Mouse (Mus musculus) kidney, postnatal 0 days (tissue): Measurements from ENCODE around the gene Naa40. TPM values are rescaled to one million over a fixed set of nuclear protein-coding genes. Genes with fewer than 3 reads are reported as not detected.

ENCODE experiments used
- ATAC-seq: fragments of 200-750 bp; cut with Nextera tagmentation; replicated peaks from 2 replicates; pipeline ENCODE4 v1.8.0; 2017; ENCODE audit warnings: low read depth, moderate number of reproducible peaks, moderate TSS enrichment, moderate library complexity; ENCODE audit not compliant: low FRiP score
- DNase-seq: peaks from one replicate; pipeline ENCODE4 v3.0.0-alpha.2; 2016; ENCODE audit warnings: low spot score
- H3K27ac ChIP-seq: fragments of 300-500 bp; sonication (generic); 2 replicates; pipeline ENCODE4 v1.5.1; 2014; ENCODE audit warnings: mild to moderate bottlenecking
- H3K27me3 ChIP-seq: fragments of 300-500 bp; sonication (generic); 2 replicates; pipeline ENCODE4 v1.6.1; 2014; ENCODE audit warnings: low read length, mixed read lengths; ENCODE audit not compliant: insufficient read depth
- H3K36me3 ChIP-seq: fragments of 300-500 bp; sonication (generic); 2 replicates; pipeline ENCODE4 v1.6.1; 2014; ENCODE audit warnings: low read length, mixed read lengths; ENCODE audit not compliant: insufficient read depth
- H3K4me1 ChIP-seq: fragments of 300-500 bp; sonication (generic); replicated peaks from 2 replicates; pipeline ENCODE4 v1.6.1; 2014; ENCODE audit warnings: antibody characterized with exemption, low read length, mixed read lengths; ENCODE audit not compliant: insufficient read depth
- H3K4me2 ChIP-seq: fragments of 300-500 bp; sonication (generic); 2 replicates; pipeline ENCODE4 v1.6.1; 2014; ENCODE audit warnings: mild to moderate bottlenecking, low read length, moderate library complexity, mixed read lengths
- H3K4me3 ChIP-seq: fragments of 300-500 bp; sonication (generic); replicated peaks from 2 replicates; pipeline ENCODE4 v1.5.1; 2014; ENCODE audit warnings: low read depth, low read length
- H3K9ac ChIP-seq: fragments of 300-500 bp; sonication (generic); 2 replicates; pipeline ENCODE4 v1.6.1; 2014; ENCODE audit warnings: low read depth, low read length
- H3K9me3 ChIP-seq: fragments of 300-500 bp; sonication (generic); replicated peaks from 2 replicates; pipeline ENCODE4 v1.6.1; 2016; ENCODE audit warnings: low read length, inconsistent platforms, mixed read lengths
- CTCF ChIP-seq: IDR thresholded peaks from 2 replicates; pipeline ENCODE4 v1.5.1; 2016; ENCODE audit warnings: antibody characterized with exemption, low read depth, mild to moderate bottlenecking, moderate library complexity
- WGBS: fragments of 180-500 bp; shearing (Covaris S2); extraction: QIAGEN DNeasy Blood & Tissue Kit; methylation state at CpG from one replicate; pipeline ENCODE4 v1.1.7; 2014; 5-methylcytosine and 5-hydroxymethylcytosine counted together
- polyA plus RNA-seq: library from polyadenylated mRNA; unstranded; fragments of >200 nt; fragmentation: Nextera tagmentation; extraction: Ambion mirVana; gene quantifications from 2 replicates; pipeline ENCODE4 v1.2.1, GENCODE M21; 2015

Gene Naa40
- polyA plus RNA-seq, 1 experiment from 2014 or later = 47.3 TPM

- ATAC-seq = no peak
Measured at GRCm38 (mm10) chr19:7181496-7181895, 59.5 kb downstream of the Naa40 start.

GRCm38 (mm10) chr19:7180756-7181405 lies 60.1 kb downstream of the Naa40 start:
- no peaks in the 10 kb centered on the region for H3K9me3 ChIP-seq
- H3K4me1 ChIP-seq = peaks cover 24% of the 10 kb centered on the region
- no peak for DNase-seq
- no peaks in the 10 kb centered on the region for H3K36me3 ChIP-seq
- ATAC-seq = no peak
- no peak overlapping the region for H3K4me2 ChIP-seq
- H3K9ac ChIP-seq = no peak overlapping the region
- WGBS = 67% methylated on average over 8 of the region's 8 CpGs
- no peak overlapping the region for H3K4me3 ChIP-seq
- no peaks in the 10 kb centered on the region for H3K27me3 ChIP-seq
- H3K27ac ChIP-seq = peak overlapping the region; percentile 34; the same call in 1 of the 2 replicates
- TF ChIP-seq CTCF = no peak

More at GRCm38 (mm10) chr19:7181496-7181895, 59.5 kb downstream of the Naa40 start:
- 61% methylated on average over 7 of the region's 7 CpGs for WGBS
- no peak for DNase-seq
- Histone ChIP-seq H3K4me2 (no peak overlapping the region), H3K4me3 (no peak overlapping the region), H3K27me3 (no peaks in the 10 kb centered on the region), H3K36me3 (no peaks in the 10 kb centered on the region), H3K27ac (peak overlapping the region; percentile 78), H3K9ac (0 out of 2 replicates have a peak overlapping the region, but pooled peaks have one; percentile 23), H3K4me1 (peaks cover 27% of the 10 kb centered on the region), H3K9me3 (no peaks in the 10 kb centered on the region)
- TF ChIP-seq CTCF = no peak

- no peak for TF ChIP-seq CTCF
- no peaks in the 10 kb centered on the region for H3K27me3 ChIP-seq
- DNase-seq (no peak), ATAC-seq (peak; percentile 65)
- H3K9me3 ChIP-seq = no peaks in the 10 kb centered on the region
- no peak overlapping the region for H3K4me3 ChIP-seq
- H3K9ac ChIP-seq = no peak overlapping the region
- WGBS = 31% methylated on average over 3 of the region's 3 CpGs
- peak overlapping the region; percentile 75 for H3K27ac ChIP-seq
- H3K4me1 ChIP-seq = peaks cover 20% of the 10 kb centered on the region
- no peaks in the 10 kb centered on the region for H3K36me3 ChIP-seq
- H3K4me2 ChIP-seq = no peak overlapping the region
Measured at GRCm38 (mm10) chr19:7178841-7179452, 62.0 kb downstream of the Naa40 start.

GRCm38 (mm10) chr19:7177804-7178511 lies 63.0 kb downstream of the Naa40 start:
- Histone ChIP-seq H3K27me3 (no peaks in the 10 kb centered on the region), H3K27ac (peak overlapping the region; percentile 75), H3K4me3 (no peak overlapping the region), H3K36me3 (no peaks in the 10 kb centered on the region), H3K9ac (no peak overlapping the region), H3K4me1 (peaks cover 20% of the 10 kb centered on the region), H3K9me3 (no peaks in the 10 kb centered on the region), H3K4me2 (no peak overlapping the region)
- no peak for TF ChIP-seq CTCF
- 62% methylated on average over 13 of the region's 13 CpGs for WGBS
- no peak for ATAC-seq
- DNase-seq = no peak

- H3K4me1 ChIP-seq = peaks cover 20% of the 10 kb centered on the region
- TF ChIP-seq CTCF = no peak
- WGBS = 15% methylated on average over 11 of the region's 11 CpGs
- no peaks in the 10 kb centered on the region for H3K9me3 ChIP-seq
- no peaks in the 10 kb centered on the region for H3K36me3 ChIP-seq
- no peaks in the 10 kb centered on the region for H3K27me3 ChIP-seq
- H3K4me2 ChIP-seq = no peak overlapping the region
- no peak overlapping the region for H3K4me3 ChIP-seq
- no peak overlapping the region for H3K27ac ChIP-seq
- DNase-seq (no peak), ATAC-seq (no peak)
- no peak overlapping the region for H3K9ac ChIP-seq
Measured at GRCm38 (mm10) chr19:7176041-7176696, 64.8 kb downstream of the Naa40 start.

Other genes with a start within 250 kb of the Naa40 start
- 30.7 and 32.1 TPM in 2 replicates for gene Dnajc4, start 248.6 kb downstream of the Naa40 start, polyA plus RNA-seq
- 39.0 and 40.8 TPM in 2 replicates for gene Nudt22, start 245.1 kb downstream of the Naa40 start, polyA plus RNA-seq
- gene Trpt1, start 245.1 kb downstream of the Naa40 start, polyA plus RNA-seq = 14.5 and 14.7 TPM in 2 replicates
- gene Fermt3, start 221.7 kb downstream of the Naa40 start, polyA plus RNA-seq = 3.5 and 4.3 TPM in 2 replicates
- 131 and 149 TPM in 2 replicates for gene Stip1, start 201.2 kb downstream of the Naa40 start, polyA plus RNA-seq
- gene Macrod1, start 184.4 kb downstream of the Naa40 start, polyA plus RNA-seq = 28.0 and 35.5 TPM in 2 replicates
- gene Flrt1, start 135.5 kb downstream of the Naa40 start, polyA plus RNA-seq = 4.8 and 5.1 TPM in 2 replicates
- 197 and 209 TPM in 2 replicates for gene Otub1, start 34.9 kb downstream of the Naa40 start, polyA plus RNA-seq
- gene Cox8a, start 23.6 kb downstream of the Naa40 start, polyA plus RNA-seq = 2,325 and 2,471 TPM in 2 replicates
- 4.9 and 6.3 TPM in 2 replicates for gene Rcor2, start 26.1 kb upstream of the Naa40 start, polyA plus RNA-seq
- gene Mark2, start 100.7 kb upstream of the Naa40 start, polyA plus RNA-seq = 32.9 and 35.5 TPM in 2 replicates
- 19.2 and 21.9 TPM in 2 replicates for gene Spindoc, start 141.8 kb upstream of the Naa40 start, polyA plus RNA-seq
- gene 2700081O15Rik, start 176.4 kb upstream of the Naa40 start, polyA plus RNA-seq = 4.8 and 5.2 TPM in 2 replicates
- 195 and 196 TPM in 2 replicates for gene Rtn3, start 242.1 kb upstream of the Naa40 start, polyA plus RNA-seq